Comparison of ENCODE assay signal across 7 mouse cellular contexts in genomic region chr19:57355451-57356251, GRCm38 (mm10). TPM values are rescaled to one million over a fixed set of nuclear protein-coding genes. Genes with fewer than 3 reads are reported as not detected.
DNase-seq lines count a peak whose midpoint lies in the region; ATAC-seq and TF ChIP-seq lines count a peak whose summit lies in the region.

No protein-coding gene starts in this region.

- intact Hi-C loops in left cerebral cortex, postnatal 4 days (cut with DNase I): no loop called here

- no peak for DNase-seq in midbrain, embryonic 11.5 days (ENCODE audit: low spot score, missing footprints)
- no peak for DNase-seq in heart, embryonic 10.5 days (ENCODE audit: low spot score)
- peak; percentile 69 for DNase-seq in liver, postnatal 0 days
- peak; percentile 84 for DNase-seq in thymus, postnatal 0 days (ENCODE audit: low spot score)
- DNase-seq in left cerebral cortex, postnatal 4 days: no peak
- no peak for DNase-seq in right cerebral cortex, postnatal 14 days

- H3K36me3 ChIP-seq in midbrain, embryonic 13.5 days: no peaks in the 10 kb centered on the region
- no peaks in the 10 kb centered on the region for H3K36me3 ChIP-seq in midbrain, embryonic 11.5 days (ENCODE audit: control insufficient read depth, insufficient read depth, low read length)
- no peaks in the 10 kb centered on the region for H3K36me3 ChIP-seq in heart, embryonic 10.5 days
- no peaks in the 10 kb centered on the region; the same call in 1 of the 2 replicates for H3K36me3 ChIP-seq in liver, postnatal 0 days (replicated peaks; ENCODE audit: insufficient read depth, low read length)

- H3K27me3 ChIP-seq in midbrain, embryonic 13.5 days: no peaks in the 10 kb centered on the region
- no peaks in the 10 kb centered on the region for H3K27me3 ChIP-seq in midbrain, embryonic 11.5 days (ENCODE audit: control insufficient read depth, insufficient read depth, low read length)
- H3K27me3 ChIP-seq in heart, embryonic 10.5 days (ENCODE audit: insufficient read depth, poor library complexity, severe bottlenecking): no peaks in the 10 kb centered on the region
- H3K27me3 ChIP-seq in liver, postnatal 0 days (ENCODE audit: insufficient read depth, low read length): no peaks in the 10 kb centered on the region

- H3K27ac ChIP-seq in midbrain, embryonic 13.5 days: peak overlapping the region; percentile 25; the same call in 1 of the 2 replicates
- no peak overlapping the region for H3K27ac ChIP-seq in midbrain, embryonic 11.5 days (ENCODE audit: low read depth, low read length)
- H3K27ac ChIP-seq in heart, embryonic 10.5 days: peak overlapping the region; percentile 13
- H3K27ac ChIP-seq in liver, postnatal 0 days (ENCODE audit: low read depth): peak overlapping the region; percentile 87

- no peak for TF ChIP-seq CTCF in liver, postnatal 0 days (IDR thresholded peaks at IDR 0.05; ENCODE audit: low read depth)

- H3K9me3 ChIP-seq in midbrain, embryonic 13.5 days: no peaks in the 10 kb centered on the region
- no peaks in the 10 kb centered on the region for H3K9me3 ChIP-seq in midbrain, embryonic 11.5 days (ENCODE audit: control insufficient read depth, low read length)
- no peaks in the 10 kb centered on the region for H3K9me3 ChIP-seq in heart, embryonic 10.5 days
- H3K9me3 ChIP-seq in liver, postnatal 0 days (ENCODE audit: low read length): no peaks in the 10 kb centered on the region

- no peak overlapping the region for H3K4me2 ChIP-seq in midbrain, embryonic 13.5 days (replicated peaks)
- H3K4me2 ChIP-seq in midbrain, embryonic 11.5 days: no peak overlapping the region
- H3K4me2 ChIP-seq in liver, postnatal 0 days (ENCODE audit: low read depth, low read length): peak overlapping the region; percentile 62

- H3K4me3 ChIP-seq in midbrain, embryonic 13.5 days (replicated peaks): no peak overlapping the region
- no peak overlapping the region for H3K4me3 ChIP-seq in midbrain, embryonic 11.5 days (ENCODE audit: low read depth, low read length)
- no peak overlapping the region for H3K4me3 ChIP-seq in heart, embryonic 10.5 days
- peak overlapping the region; percentile 27 for H3K4me3 ChIP-seq in liver, postnatal 0 days (ENCODE audit: low read depth, low read length)

- ATAC-seq in midbrain, embryonic 13.5 days: no peak
- no peak for ATAC-seq in midbrain, embryonic 11.5 days (ENCODE audit: low FRiP score)
- ATAC-seq in liver, postnatal 0 days: peak; percentile 18; the same call in 1 of the 2 replicates

- H3K9ac ChIP-seq in midbrain, embryonic 13.5 days (replicated peaks): no peak overlapping the region
- no peak overlapping the region for H3K9ac ChIP-seq in midbrain, embryonic 11.5 days (ENCODE audit: low read length)
- H3K9ac ChIP-seq in liver, postnatal 0 days (replicated peaks): peak overlapping the region; percentile 26; the same call in 1 of the 2 replicates

- TF ChIP-seq EP300 in liver, postnatal 0 days (IDR thresholded peaks at IDR 0.05; ENCODE audit: low read depth): 0 out of 2 replicates have a peak, but pooled peaks have one; percentile 16

- peaks cover 22% of the 10 kb centered on the region for H3K4me1 ChIP-seq in midbrain, embryonic 13.5 days (replicated peaks)
- peaks cover 5% of the 10 kb centered on the region; the same call in 1 of the 2 replicates for H3K4me1 ChIP-seq in midbrain, embryonic 11.5 days (ENCODE audit: control insufficient read depth, insufficient read depth, low read length)
- peaks cover 36% of the 10 kb centered on the region for H3K4me1 ChIP-seq in heart, embryonic 10.5 days
- peaks cover 47% of the 10 kb centered on the region for H3K4me1 ChIP-seq in liver, postnatal 0 days (ENCODE audit: insufficient read depth)

- 82% methylated on average over 16 of the region's 16 CpGs for WGBS in midbrain, embryonic 13.5 days
- WGBS in midbrain, embryonic 11.5 days: 87% methylated on average over 16 of the region's 16 CpGs
- 66% methylated on average over 16 of the region's 16 CpGs for WGBS in heart, embryonic 10.5 days
- 35% methylated on average over 16 of the region's 16 CpGs for WGBS in liver, postnatal 0 days (ENCODE audit: insufficient replicate concordance)

RNA-seq across cellular contexts. Expression of gene Fam160b1, which starts 4.8 kb away (rescaled TPM):
- polyA plus RNA-seq in midbrain, embryonic 13.5 days (2015; fragmentation: Nextera tagmentation; extraction: Ambion mirVana): 14.2 TPM in 2 replicates
- polyA plus RNA-seq in midbrain, embryonic 11.5 days (2014; fragmentation: Nextera tagmentation; extraction: Ambion mirVana): 14.1 and 16.5 TPM in 2 replicates
- 11.2 and 11.8 TPM in 2 replicates for polyA plus RNA-seq in heart, embryonic 10.5 days (2016; fragmentation: Nextera tagmentation; extraction: Ambion mirVana)
- 7.8 and 9.2 TPM in 2 replicates for polyA plus RNA-seq in liver, postnatal 0 days (2015; fragmentation: Nextera tagmentation; extraction: Ambion mirVana)
- 14.3 and 17.0 TPM in 2 replicates for polyA plus RNA-seq in thymus, postnatal 0 days (2015; fragmentation: Nextera tagmentation; extraction: Ambion mirVana)
- total RNA-seq in left cerebral cortex, postnatal 4 days (2021): 10 to 100 TPM; 27.9 to 30.4 TPM

RNA-seq across cellular contexts. Expression of gene Ablim1, which starts 40.9 kb away (rescaled TPM):
- polyA plus RNA-seq in midbrain, embryonic 13.5 days (2015; fragmentation: Nextera tagmentation; extraction: Ambion mirVana): 31.3 and 34.4 TPM in 2 replicates
- 18.3 and 21.7 TPM in 2 replicates for polyA plus RNA-seq in midbrain, embryonic 11.5 days (2014; fragmentation: Nextera tagmentation; extraction: Ambion mirVana)
- 41.9 and 60.6 TPM in 2 replicates for polyA plus RNA-seq in heart, embryonic 10.5 days (2016; fragmentation: Nextera tagmentation; extraction: Ambion mirVana)
- 11.5 and 12.0 TPM in 2 replicates for polyA plus RNA-seq in liver, postnatal 0 days (2015; fragmentation: Nextera tagmentation; extraction: Ambion mirVana)
- polyA plus RNA-seq in thymus, postnatal 0 days (2015; fragmentation: Nextera tagmentation; extraction: Ambion mirVana): 148 and 166 TPM in 2 replicates
- total RNA-seq in left cerebral cortex, postnatal 4 days (2021): 100 to 1,000 TPM; 204 to 208 TPM

Comparison
In these comparisons a context has a peak if more than half of its experiments do, and no peak if none do; other contexts are left out.
1. DNase-seq: peak in liver, postnatal 0 days (single experiment) and thymus, postnatal 0 days (single experiment); none in midbrain, embryonic 11.5 days (single experiment), heart, embryonic 10.5 days (single experiment), left cerebral cortex, postnatal 4 days (single experiment) and right cerebral cortex, postnatal 14 days (single experiment).